Mouse (Mus musculus): ENCODE results near the gene Tmem184c. TPM values are rescaled to one million over a fixed set of nuclear protein-coding genes. Genes with fewer than 3 reads are reported as not detected.
A peak's percentile ranks its signal among the peaks of the same experiment; 100 is the strongest.

Tmem184c gene
- polyA plus RNA-seq, 1 experiment: 0.65 TPM

DNA sequence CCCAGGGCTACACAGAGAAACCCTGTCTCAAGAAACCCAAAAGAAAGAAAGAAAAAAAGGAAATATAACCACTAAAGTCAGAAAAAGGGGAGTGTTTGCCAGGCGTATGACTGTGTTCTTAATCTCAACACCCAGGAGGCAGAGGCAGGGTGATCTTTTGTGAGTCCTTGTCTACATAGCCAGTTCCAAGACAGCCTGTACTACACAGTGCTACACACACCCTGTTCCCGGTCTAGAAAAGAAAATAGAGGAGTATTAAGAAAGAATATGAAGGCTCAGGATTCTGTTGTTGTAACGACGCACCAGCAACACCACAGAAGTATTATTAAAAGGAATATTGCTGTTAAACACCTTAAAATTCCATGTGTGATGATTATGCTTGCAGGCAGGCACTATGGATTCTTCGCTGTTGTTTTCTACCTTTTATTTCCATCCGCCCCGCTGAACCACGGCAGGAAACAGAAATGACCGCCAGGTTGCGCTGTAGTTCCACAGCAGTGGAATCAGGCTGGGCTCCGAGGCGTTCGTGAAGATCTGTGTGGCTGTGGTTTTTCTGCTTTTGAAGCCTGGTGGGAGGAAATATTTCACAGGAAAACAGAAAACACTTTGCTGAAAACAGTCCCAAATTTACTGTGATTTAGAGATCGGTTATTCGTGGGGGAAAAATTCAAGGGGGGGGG lies 19.5 kb upstream of the Tmem184c start:
- H3K4me3 ChIP-seq (replicated peaks): peak overlapping the region; percentile 30
- H3K27me3 ChIP-seq (replicated peaks): peaks cover 9% of the 10 kb centered on the region
- peaks cover 14% of the 10 kb centered on the region for H3K4me1 ChIP-seq
- H3K36me3 ChIP-seq (replicated peaks; ENCODE audit: low read length): no peaks in the 10 kb centered on the region
- no peak for TF ChIP-seq FLI1 (IDR thresholded peaks at IDR 0.05; ENCODE audit: low read length)
- TF ChIP-seq GATA1 (IDR thresholded peaks at IDR 0.05; ENCODE audit: borderline replicate concordance, low read length): no peak
- H3K9me3 ChIP-seq: no peaks in the 10 kb centered on the region

DNA sequence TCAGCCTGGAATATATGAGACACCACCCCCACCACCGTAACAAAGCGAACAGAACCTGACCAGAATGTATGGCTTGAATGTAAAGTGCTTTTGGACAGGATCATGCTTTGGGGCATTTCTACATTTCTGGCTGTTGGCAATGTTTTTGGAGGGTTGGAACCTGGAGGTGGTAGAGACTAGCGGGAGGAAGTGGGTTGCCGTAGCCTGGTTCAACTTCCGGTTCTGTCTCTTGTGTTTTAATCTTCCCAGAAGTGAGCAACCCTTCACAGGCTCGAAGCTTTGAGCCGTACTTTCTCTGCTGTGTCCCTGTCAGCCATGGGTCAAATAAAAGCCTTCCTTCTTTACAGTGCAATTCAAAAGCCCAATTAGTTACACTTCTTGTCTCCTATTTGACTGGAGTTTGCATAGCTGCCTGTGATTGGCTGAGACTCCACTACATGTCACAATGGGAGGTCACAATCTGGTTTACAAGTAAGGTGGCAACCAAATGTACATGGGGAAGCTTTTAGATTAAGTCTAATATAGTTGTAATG lies 13.2 kb upstream of the Tmem184c start:
- TF ChIP-seq FLI1 (IDR thresholded peaks at IDR 0.05; ENCODE audit: low read length) (no peak), GATA1 (IDR thresholded peaks at IDR 0.05; ENCODE audit: borderline replicate concordance, low read length) (no peak)
- H3K9me3 ChIP-seq: no peaks in the 10 kb centered on the region
- peaks cover 7% of the 10 kb centered on the region for H3K27me3 ChIP-seq (replicated peaks)
- no peaks in the 10 kb centered on the region for H3K36me3 ChIP-seq (replicated peaks; ENCODE audit: low read length)
- H3K4me3 ChIP-seq (replicated peaks): no peak overlapping the region
- H3K4me1 ChIP-seq: peaks cover 10% of the 10 kb centered on the region

DNA sequence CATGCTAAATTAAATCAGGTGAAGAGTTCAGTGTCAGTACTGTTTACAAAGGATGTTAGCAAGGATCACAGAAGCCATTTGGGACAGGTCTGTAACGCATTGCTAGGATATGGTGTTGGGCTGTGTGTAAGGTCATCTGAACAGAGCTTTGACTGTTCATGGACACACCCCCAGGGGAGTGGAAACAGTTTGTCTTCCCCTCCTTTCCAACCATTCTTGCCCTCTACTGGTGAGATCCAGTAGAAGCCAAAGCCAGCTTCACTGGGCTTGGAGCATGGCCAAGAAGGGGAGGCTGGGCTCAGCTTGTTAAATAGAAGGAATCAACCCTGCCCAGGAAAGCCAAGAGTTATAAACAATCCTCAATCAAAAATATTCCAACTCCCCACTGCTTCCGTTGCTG lies 7.4 kb upstream of the Tmem184c start:
- no peak overlapping the region for H3K4me3 ChIP-seq (replicated peaks)
- peaks cover 11% of the 10 kb centered on the region; the same call in 1 of the 2 replicates for H3K4me1 ChIP-seq
- H3K9me3 ChIP-seq: no peaks in the 10 kb centered on the region; the same call in 1 of the 2 replicates
- TF ChIP-seq GATA1 (IDR thresholded peaks at IDR 0.05; ENCODE audit: borderline replicate concordance, low read length): no peak
- TF ChIP-seq FLI1 (IDR thresholded peaks at IDR 0.05; ENCODE audit: low read length): no peak
- peaks cover 5% of the 10 kb centered on the region for H3K27me3 ChIP-seq (replicated peaks)
- no peaks in the 10 kb centered on the region for H3K36me3 ChIP-seq (replicated peaks; ENCODE audit: low read length)

DNA sequence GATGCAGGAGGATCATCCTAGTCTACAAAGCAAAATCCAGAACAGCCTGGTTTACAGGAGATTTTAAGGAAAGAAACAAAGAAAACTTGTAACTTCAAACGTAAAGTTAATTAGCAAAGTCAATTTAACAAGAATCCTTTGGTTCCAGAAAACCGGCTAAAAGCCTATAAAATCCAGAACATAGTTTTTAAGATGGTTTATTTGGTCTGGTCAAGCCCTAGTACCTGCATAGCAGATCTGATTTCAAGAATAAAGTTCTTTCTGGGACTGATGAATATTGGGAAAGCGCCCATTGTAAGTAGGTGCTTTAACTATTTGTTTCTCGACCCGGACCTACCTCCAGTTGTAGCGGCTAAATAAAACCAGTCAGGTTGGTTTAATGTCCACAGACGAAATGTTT lies 877 bp downstream of the Tmem184c start:
- Histone ChIP-seq H3K4me3 (replicated peaks) (peak overlapping the region; percentile 92), H3K36me3 (replicated peaks; ENCODE audit: low read length) (no peaks in the 10 kb centered on the region), H3K4me1 (peaks cover 12% of the 10 kb centered on the region), H3K27me3 (replicated peaks) (peaks cover 11% of the 10 kb centered on the region), H3K9me3 (peaks cover 4% of the 10 kb centered on the region)
- no peak for TF ChIP-seq GATA1 (IDR thresholded peaks at IDR 0.05; ENCODE audit: borderline replicate concordance, low read length)

DNA sequence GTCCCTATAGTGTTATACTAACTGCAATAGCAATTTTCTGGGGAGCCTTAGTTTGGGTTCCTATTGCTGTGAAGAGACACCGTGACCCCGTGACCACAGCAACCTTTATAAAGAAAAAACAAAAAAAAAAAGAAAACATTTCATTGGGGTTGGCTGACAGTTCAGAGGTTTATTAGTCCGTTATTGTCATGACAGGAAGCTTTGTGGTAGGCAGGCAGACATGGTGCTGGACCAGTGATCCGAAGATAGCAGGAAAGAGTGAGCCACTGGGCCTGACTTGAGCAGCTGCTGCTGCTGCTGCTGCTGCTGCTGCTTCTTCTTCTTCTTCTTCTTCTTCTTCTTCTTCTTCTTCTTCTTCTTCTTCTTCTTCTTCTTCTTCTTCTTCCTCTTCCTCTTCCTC lies 26.3 kb downstream of the Tmem184c start:
- peaks cover 40% of the 10 kb centered on the region for H3K36me3 ChIP-seq (replicated peaks; ENCODE audit: low read length)
- no peaks in the 10 kb centered on the region for H3K9me3 ChIP-seq
- H3K27me3 ChIP-seq (replicated peaks): no peaks in the 10 kb centered on the region
- TF ChIP-seq FLI1 (IDR thresholded peaks at IDR 0.05; ENCODE audit: low read length) (no peak), GATA1 (IDR thresholded peaks at IDR 0.05; ENCODE audit: borderline replicate concordance, low read length) (no peak)
- peaks cover 17% of the 10 kb centered on the region for H3K4me1 ChIP-seq
- H3K4me3 ChIP-seq (replicated peaks): no peak overlapping the region

DNA sequence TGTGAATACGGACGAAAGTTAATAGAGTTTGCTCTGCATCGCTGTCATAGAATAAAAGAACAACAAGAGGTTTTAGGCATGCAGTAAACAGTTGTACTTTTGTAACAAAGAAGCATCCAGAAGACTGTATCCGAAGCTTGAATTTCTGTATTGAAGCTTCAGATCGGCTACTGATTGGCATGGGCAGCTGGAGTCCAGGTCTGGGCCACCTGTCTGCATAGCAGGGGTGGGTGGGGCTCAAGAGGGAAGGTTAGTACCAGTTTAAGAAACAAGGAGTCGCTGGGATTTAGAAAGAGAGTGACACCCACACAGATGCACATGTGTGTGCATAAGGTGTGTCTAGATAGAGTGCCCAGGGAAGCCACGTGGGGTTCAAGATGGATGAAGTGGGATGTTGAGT lies 32.8 kb downstream of the Tmem184c start:
- Histone ChIP-seq H3K4me1 (no peaks in the 10 kb centered on the region; the same call in 1 of the 2 replicates), H3K27me3 (replicated peaks) (no peaks in the 10 kb centered on the region), H3K4me3 (replicated peaks) (no peak overlapping the region), H3K9me3 (no peaks in the 10 kb centered on the region), H3K36me3 (replicated peaks; ENCODE audit: low read length) (peaks cover 91% of the 10 kb centered on the region)
- TF ChIP-seq GATA1 (IDR thresholded peaks at IDR 0.05; ENCODE audit: borderline replicate concordance, low read length): no peak
- TF ChIP-seq FLI1 (IDR thresholded peaks at IDR 0.05; ENCODE audit: low read length): no peak

DNA sequence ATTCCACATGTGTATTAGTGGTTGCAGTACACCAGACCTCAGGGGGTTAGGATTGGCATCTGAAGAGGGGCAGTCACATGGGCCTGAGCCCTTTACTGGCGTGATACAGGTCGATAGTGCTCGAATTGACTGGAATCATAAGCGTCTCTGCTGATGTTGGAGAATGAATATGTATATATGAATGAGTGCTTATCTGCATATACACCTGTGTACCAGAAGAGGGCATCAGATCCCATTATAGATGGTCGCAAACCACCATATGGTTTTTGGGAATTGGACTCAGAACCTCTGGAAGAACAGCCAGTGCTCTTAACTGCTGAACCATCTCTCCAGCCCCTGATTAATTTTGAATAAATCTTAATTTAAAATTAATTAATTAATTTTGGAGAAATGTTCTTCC lies 36.3 kb downstream of the Tmem184c start:
- Histone ChIP-seq H3K9me3 (no peaks in the 10 kb centered on the region), H3K27me3 (replicated peaks) (no peaks in the 10 kb centered on the region), H3K36me3 (replicated peaks; ENCODE audit: low read length) (peaks cover 87% of the 10 kb centered on the region), H3K4me1 (no peaks in the 10 kb centered on the region; the same call in 1 of the 2 replicates), H3K4me3 (replicated peaks) (no peak overlapping the region)
- no peak for TF ChIP-seq GATA1 (IDR thresholded peaks at IDR 0.05; ENCODE audit: borderline replicate concordance, low read length)
- TF ChIP-seq FLI1 (IDR thresholded peaks at IDR 0.05; ENCODE audit: low read length): no peak

DNA sequence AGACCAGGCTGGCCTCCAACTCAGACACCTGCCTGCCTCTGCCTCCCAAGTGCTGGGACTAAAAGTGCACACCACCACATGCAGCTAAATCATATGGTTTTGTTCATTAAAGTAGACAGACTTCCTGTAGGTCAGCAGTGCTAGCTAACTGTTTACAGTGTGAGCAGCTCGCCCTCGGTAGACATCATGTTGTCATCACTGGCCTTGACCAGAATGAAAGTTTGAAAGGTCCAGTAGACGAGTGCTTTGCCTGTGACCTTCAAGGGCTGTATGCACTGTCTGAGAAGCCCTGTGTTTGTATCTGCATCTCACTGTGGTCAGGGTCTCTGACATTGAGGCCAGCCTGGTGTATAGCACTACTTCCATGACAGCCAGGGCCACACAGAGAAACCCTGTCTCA lies 49.1 kb downstream of the Tmem184c start:
- H3K4me3 ChIP-seq (replicated peaks): no peak overlapping the region
- H3K4me1 ChIP-seq: no peaks in the 10 kb centered on the region
- H3K27me3 ChIP-seq (replicated peaks): no peaks in the 10 kb centered on the region
- no peak for TF ChIP-seq GATA1 (IDR thresholded peaks at IDR 0.05; ENCODE audit: borderline replicate concordance, low read length)
- TF ChIP-seq FLI1 (IDR thresholded peaks at IDR 0.05; ENCODE audit: low read length): no peak
- peaks cover 89% of the 10 kb centered on the region for H3K36me3 ChIP-seq (replicated peaks; ENCODE audit: low read length)
- H3K9me3 ChIP-seq: no peaks in the 10 kb centered on the region

DNA sequence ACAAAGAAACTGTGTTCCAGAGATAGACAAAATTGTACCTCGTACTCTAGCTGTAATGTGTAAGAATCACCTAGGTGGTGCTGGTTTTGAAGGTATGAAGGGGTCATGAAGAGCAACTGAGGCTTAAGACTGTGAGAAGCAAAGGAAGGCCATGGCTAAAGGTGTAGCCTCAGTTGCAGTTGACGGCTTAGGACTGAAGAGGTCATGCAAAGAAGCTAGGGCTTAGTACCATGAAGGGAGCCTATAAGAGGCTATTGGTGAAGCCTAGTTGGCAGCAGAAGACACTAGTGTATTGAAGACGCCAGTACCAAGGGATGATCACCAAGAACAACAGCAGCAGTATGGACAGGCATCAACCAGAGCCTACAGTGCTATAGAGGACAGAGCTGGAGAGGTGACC lies 58.0 kb downstream of the Tmem184c start:
- H3K4me1 ChIP-seq: peaks cover 19% of the 10 kb centered on the region
- H3K27me3 ChIP-seq (replicated peaks): no peaks in the 10 kb centered on the region
- H3K4me3 ChIP-seq (replicated peaks): no peak overlapping the region
- TF ChIP-seq GATA1 (IDR thresholded peaks at IDR 0.05; ENCODE audit: borderline replicate concordance, low read length) (no peak), FLI1 (IDR thresholded peaks at IDR 0.05; ENCODE audit: low read length) (no peak)
- peaks cover 64% of the 10 kb centered on the region for H3K36me3 ChIP-seq (replicated peaks; ENCODE audit: low read length)
- peaks cover 16% of the 10 kb centered on the region for H3K9me3 ChIP-seq

DNA sequence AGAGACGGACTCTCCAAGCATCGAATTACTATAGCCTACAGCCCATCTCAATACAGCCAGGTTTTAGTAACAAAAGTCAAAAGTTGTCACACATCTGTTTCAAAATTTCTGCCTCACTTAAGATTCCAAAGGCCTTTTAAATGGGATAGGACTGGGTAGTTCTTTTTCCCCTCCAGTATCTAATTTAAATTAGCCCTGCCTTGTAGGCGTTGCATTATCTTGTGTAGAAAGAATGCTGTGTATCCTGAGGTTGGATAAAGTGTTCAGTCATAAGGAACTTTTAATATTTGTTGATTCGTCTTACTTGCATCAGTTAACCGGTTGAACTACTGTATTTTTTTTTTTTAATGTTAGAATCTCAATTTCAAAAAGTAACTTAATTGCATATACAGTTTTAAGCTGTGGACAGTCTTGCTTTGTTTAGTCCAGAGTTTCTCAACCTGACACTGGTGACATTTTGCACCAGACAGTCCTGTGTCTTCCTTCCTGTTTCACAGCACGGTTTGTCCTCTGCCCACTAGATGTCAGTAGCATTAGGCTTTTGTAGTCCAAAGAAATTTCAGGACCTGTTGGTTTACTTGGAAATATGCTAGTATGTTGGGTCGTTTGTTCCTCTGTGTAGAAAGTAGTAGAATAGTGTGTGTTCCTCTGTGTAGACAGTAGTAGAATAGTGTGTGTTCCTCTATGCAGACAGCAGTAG lies 60.5 kb downstream of the Tmem184c start:
- Histone ChIP-seq H3K27me3 (replicated peaks) (no peaks in the 10 kb centered on the region), H3K9me3 (peaks cover 16% of the 10 kb centered on the region), H3K4me3 (replicated peaks) (peak overlapping the region; percentile 97), H3K4me1 (peaks cover 26% of the 10 kb centered on the region), H3K36me3 (replicated peaks; ENCODE audit: low read length) (peaks cover 40% of the 10 kb centered on the region)
- TF ChIP-seq GATA1 (IDR thresholded peaks at IDR 0.05; ENCODE audit: borderline replicate concordance, low read length): no peak
- no peak for TF ChIP-seq FLI1 (IDR thresholded peaks at IDR 0.05; ENCODE audit: low read length)
